Mouse (Mus musculus) right cerebral cortex, adult 2 months (tissue): ENCODE results near the gene Pkd1l3.
A peak's percentile ranks its signal among the peaks of the same experiment; 100 is the strongest.

Source experiments
- DNase-seq, 2 experiments: peaks; one replicate each; pipeline ENCODE4 v3.0.0; 2021 to 2022; ENCODE audit warnings: low spot score in 2 of 2

Pkd1l3 gene

GRCm38 (mm10) chr8:109614243-109615210 lies at the start of gene Pkd1l3:
Pkd1l3 (plus strand) TSS chr8:109614517.
- DNase-seq: peak in 1 of 2 experiments; percentile 23

GRCm38 (mm10) chr8:109564766-109565165 lies 49.6 kb upstream of the Pkd1l3 start:
- DNase-seq: no peak

- DNase-seq: peak; percentile 100
These were observed 48.6 kb upstream of the Pkd1l3 start, which contains the start of the genes Dhx38 and Txnl4b for GRCm38 (mm10) chr8:109565498-109566333. Dhx38 (minus strand) TSS chr8:109565861. Txnl4b (plus strand) TSS chr8:109565892.

- DNase-seq: no peak
These were observed 43.2 kb upstream of the Pkd1l3 start for GRCm38 (mm10) chr8:109571139-109571538.

GRCm38 (mm10) chr8:109576311-109576710 lies 38.0 kb upstream of the Pkd1l3 start:
- no peak for DNase-seq

GRCm38 (mm10) chr8:109578900-109579301 lies 35.4 kb upstream of the Pkd1l3 start, which contains the start of gene Hp:
Hp (minus strand) TSS chr8:109579172.
- DNase-seq: no peak

- no peak for DNase-seq
These were observed 30.0 kb upstream of the Pkd1l3 start for GRCm38 (mm10) chr8:109584293-109584692.

GRCm38 (mm10) chr8:109584830-109585229 lies 29.5 kb upstream of the Pkd1l3 start:
- no peak for DNase-seq

GRCm38 (mm10) chr8:109585652-109586051 lies 28.7 kb upstream of the Pkd1l3 start:
- no peak for DNase-seq

GRCm38 (mm10) chr8:109586972-109587504 lies 27.3 kb upstream of the Pkd1l3 start:
- no peak for DNase-seq

GRCm38 (mm10) chr8:109590901-109591300 lies 23.4 kb upstream of the Pkd1l3 start:
- no peak for DNase-seq

GRCm38 (mm10) chr8:109591367-109591766 lies 22.9 kb upstream of the Pkd1l3 start:
- DNase-seq: no peak

- no peak for DNase-seq
These were observed 22.2 kb upstream of the Pkd1l3 start for GRCm38 (mm10) chr8:109592164-109592563.

- peak; percentile 16 to 41 for DNase-seq
These were observed 21.1 kb upstream of the Pkd1l3 start for GRCm38 (mm10) chr8:109593117-109593788.

GRCm38 (mm10) chr8:109595854-109596253 lies 18.5 kb upstream of the Pkd1l3 start:
- DNase-seq: peak; percentile 39 to 57

- DNase-seq: no peak
These were observed 7.6 kb upstream of the Pkd1l3 start for GRCm38 (mm10) chr8:109606725-109607124.

GRCm38 (mm10) chr8:109607650-109608049 lies 6.7 kb upstream of the Pkd1l3 start:
- DNase-seq: no peak

- DNase-seq: peak; percentile 95 to 98
These were observed 5.8 kb upstream of the Pkd1l3 start, which contains the start of gene Dhodh for GRCm38 (mm10) chr8:109608271-109609152. Dhodh (minus strand) TSS chr8:109608673.

- no peak for DNase-seq
These were observed 5.2 kb upstream of the Pkd1l3 start for GRCm38 (mm10) chr8:109609153-109609502.

GRCm38 (mm10) chr8:109615569-109615968 lies 1.3 kb downstream of the Pkd1l3 start:
- DNase-seq: no peak
